Mouse (Mus musculus) ES-Bruce4 (cell line): Measurements from ENCODE around the gene Zdhhc21.

Source experiments
- CTCF ChIP-seq: IDR thresholded peaks from one replicate; pipeline ENCODE4 v1.8.1; 2011; ENCODE audit warnings: low read depth, low read length
- POLR2A ChIP-seq: IDR thresholded peaks from one replicate; pipeline ENCODE4 v1.8.1; 2011; ENCODE audit warnings: low read length; ENCODE audit not compliant: insufficient read depth

GRCm38 (mm10) chr4:82762430-82763119 is 97.2 kb downstream of the Zdhhc21 start:
- TF ChIP-seq POLR2A (no peak), CTCF (no peak)
